Mouse (Mus musculus): Measurements from ENCODE around the gene Tmem131.

GRCm38 (mm10) chr1:36744268-36744944 lies 199.1 kb downstream of the Tmem131 start:
- TF ChIP-seq POLR2A (IDR thresholded peaks at IDR 0.05; ENCODE audit: insufficient read depth, low read depth, low read length) (no peak), CTCF (IDR thresholded peaks at IDR 0.05) (peak; percentile 81)
